Mouse (Mus musculus): ENCODE results near the gene Nsg2.
"Not testable (repeated sequence)": the region's sequence is repeated elsewhere in the genome, so short reads cannot be mapped to it uniquely, and the experiment has no call there.

Nsg2 gene

DNA sequence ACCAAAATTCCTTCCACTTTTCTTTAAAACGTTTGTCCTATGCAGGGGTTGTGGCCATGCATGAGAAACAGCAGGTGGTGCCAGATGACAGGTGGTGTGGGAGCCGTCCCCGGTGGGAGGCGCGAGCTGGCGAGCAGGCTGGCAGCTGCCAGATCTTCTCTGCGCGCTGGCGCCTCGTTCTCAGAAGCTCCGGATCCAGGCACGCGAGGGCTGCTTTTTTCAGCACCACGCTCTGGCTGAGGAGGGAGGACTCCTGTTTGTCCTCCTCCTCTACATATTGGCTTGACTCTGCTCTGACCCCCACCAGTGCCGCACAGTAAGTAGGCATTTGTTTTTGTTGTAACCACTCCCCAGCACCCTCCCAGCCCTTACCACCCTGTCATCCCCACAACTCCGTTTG, at the start of gene Nsg2:
Gene Nsg2, plus strand, starts transcription at position 183 of the 400 bp plus-strand sequence.
- DNase-seq (ENCODE audit: low read depth) = peak; percentile 89

DNA sequence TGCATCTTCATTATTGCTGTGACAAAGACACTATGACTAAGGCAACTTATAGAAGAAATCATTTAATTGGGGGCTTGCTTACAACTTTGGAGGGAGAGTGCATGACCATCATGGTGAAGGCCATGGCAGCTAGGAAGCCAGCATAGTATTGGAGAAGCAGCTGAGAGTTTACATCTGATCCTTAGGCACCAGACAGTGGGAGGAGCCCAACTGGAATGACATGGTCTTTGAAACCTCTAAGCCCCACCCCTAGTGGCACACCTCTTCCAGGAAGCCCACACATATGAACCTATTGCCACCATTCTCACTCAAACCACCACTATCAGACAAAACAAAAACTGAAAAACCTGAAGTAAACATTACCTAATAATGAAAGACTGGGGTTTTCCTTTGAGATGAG, 40.2 kb upstream of the Nsg2 start:
- DNase-seq (ENCODE audit: low read depth) = no peak

DNA sequence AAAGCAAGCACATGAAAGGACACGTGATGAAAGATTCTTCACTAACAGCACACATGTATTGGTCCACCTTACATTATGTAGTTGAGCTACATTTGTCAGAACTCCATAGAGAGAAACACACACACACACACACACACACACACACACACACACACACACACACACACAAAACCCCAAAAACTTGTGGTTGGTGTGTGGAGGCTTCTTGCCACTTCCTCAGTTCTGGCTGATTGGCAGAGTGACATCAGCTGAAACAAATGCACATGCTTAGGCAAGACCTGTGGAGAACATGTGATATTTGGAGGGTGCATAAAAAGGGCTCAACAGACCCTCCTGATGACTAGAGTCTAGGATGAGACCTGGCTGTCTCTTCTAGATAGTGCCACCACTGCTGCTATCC, 36.3 kb upstream of the Nsg2 start:
- DNase-seq (ENCODE audit: low read depth) = no peak

DNA sequence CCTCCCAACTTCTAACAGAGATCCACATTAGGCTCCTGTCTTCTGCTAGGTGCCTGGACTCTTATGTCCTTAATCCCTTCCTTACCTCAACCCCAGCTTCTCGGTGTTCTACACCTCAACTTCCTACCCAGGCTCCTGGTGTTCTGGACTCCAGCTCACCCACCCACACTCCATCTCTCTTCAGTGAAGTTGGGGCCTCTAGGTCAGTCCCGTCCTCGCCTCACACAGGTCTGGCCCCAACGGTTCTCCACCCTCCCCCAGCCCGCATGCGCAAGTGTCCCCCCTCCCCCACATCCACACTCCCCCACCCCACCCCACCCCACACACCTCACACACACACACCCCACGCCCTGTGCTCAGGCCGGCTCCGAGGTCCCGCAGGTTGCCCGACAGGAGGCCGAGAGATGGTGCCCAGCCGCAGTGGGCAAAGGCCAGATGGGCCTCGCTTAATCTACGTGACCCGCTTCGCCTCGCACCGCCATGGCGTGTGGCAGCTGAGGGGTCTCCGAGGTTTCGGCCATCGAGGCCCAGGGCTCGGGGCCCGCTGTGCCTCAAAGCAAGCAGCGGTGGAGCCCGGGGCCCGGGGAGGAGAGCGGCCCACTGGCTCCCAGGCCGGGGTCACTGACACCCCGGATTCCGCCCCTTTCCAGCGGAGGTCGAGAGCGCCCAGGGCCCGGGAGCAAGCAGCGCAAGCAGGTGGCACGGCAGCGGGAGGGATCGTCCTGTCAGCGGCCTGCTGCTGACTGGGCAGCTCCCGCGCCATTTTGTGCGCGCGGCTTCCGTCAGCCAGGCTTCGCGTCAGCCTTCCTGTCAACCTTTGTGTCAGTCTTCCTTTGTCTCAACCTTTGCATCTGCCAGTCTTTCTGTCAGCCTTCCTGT, 34.8 kb upstream of the Nsg2 start, which contains the start of gene 4930524B15Rik:
Gene 4930524B15Rik, plus strand, starts transcription at position 337 of the 879 bp plus-strand sequence.
- no peak for DNase-seq (ENCODE audit: low read depth)

DNA sequence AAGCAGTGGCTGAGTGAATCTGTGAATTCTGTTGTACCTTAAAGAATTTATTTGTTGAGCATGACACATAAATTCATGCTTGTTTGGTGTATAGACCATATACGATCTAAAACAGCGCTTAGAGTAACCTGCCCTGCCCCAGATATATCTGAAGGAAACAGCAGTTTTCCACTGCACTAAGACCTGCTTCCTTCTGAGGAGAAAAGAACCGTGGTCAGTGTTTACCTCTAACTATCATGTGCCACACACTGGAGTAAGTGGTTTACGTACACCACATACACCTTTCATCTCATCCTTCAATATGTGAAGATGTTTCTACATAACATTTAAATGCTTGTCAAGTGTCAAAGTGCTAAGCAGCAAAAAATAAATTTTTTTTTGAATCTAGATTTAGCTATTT, 26.1 kb upstream of the Nsg2 start:
- no peak for DNase-seq (ENCODE audit: low read depth)

DNA sequence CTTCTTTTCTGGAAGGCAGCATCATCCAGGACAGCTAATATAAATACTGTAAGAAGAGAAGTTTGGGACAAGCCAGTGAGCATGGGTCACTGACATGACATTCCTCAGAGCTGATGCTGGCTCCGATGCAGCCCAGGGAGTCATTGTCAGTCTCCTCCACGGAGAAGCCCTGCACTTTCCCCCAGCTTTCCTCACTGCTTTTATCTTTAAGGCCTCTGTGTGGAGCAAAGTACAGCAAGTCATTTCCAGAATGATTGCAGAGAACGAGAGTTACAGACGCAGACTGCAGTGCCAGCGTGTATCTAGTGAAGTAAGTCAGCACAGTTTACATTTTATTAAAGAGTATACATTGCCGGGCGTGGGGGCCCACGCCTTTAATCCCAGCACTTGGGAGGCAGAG, 25.4 kb upstream of the Nsg2 start:
- DNase-seq (ENCODE audit: low read depth) = no peak

DNA sequence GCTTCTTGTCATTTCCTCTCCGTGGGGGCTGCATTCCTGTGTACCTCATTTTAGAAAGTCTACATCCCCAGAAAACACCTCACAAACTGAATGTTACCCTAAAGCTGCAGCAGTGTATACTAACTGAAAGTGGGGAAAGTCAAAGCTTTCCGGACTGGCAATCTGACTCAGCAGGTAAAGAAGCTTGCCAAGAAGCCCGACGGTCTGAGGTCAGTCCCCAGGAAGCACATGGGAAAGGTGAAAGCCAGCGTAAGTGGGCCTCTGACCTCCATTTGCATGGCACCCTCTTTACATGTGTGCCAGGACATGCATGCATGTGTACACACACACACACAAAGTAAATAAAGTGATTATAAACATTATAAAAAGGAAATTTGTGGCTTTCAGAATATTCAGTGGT, 24.6 kb upstream of the Nsg2 start:
- DNase-seq (ENCODE audit: low read depth) = no peak

DNA sequence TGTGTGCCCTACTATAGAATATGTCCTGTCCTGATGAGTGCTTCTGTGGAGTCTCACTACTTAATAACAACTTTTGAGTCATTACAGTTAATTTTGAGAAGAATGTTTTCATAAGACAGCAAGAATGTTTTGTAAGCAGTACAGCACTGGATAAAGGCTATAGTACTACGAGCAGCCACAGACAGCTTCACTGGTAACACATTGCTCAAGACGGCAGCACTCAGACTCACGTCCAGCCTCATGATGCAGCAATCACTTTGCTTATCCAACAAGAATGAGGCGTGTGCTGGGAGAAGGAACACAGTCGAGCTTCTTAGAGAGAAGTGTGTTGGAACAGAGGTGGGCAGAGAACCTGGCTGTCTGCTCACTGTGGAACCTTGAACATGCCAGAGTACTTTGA, 24.1 kb upstream of the Nsg2 start:
- DNase-seq (ENCODE audit: low read depth) = no peak

DNA sequence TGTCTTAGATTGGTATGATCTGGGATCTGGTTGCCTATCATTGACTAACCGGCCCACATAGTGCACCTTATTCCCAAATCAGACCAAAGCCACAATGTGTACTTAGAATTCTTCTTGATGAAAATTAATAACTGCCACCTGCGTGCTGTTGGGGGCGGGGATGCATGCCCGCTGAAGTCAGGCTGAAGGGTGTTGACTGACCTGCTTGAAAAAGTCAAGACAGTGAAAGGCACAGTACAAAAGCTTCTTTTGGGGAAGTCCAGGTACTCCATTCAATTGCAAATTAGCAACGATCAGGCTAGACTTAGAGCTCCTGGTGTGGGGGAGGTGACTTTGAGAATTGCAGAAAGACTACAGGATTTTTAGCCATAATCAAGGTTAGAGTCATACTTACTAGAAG, 20.2 kb upstream of the Nsg2 start:
- DNase-seq (ENCODE audit: low read depth) = not testable (repeated sequence)

DNA sequence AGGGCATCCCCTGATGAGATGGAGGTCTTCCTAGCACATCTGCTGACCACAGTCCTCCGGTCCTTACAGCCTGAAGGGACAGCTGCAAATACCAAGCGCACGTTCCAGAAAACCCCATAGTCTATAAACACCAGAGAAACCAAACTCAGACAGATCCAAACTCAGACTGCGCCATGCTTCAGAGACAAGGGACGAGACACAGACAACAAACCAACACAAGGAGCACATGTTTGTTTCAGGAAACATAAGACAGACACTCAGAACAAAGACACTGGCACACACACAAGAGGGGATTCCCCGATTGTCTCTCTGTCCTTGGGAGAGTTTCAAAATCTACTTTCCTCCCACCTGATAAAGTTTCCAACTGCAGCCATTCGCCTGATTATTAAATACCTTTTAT, 18.4 kb upstream of the Nsg2 start:
- no peak for DNase-seq (ENCODE audit: low read depth)

DNA sequence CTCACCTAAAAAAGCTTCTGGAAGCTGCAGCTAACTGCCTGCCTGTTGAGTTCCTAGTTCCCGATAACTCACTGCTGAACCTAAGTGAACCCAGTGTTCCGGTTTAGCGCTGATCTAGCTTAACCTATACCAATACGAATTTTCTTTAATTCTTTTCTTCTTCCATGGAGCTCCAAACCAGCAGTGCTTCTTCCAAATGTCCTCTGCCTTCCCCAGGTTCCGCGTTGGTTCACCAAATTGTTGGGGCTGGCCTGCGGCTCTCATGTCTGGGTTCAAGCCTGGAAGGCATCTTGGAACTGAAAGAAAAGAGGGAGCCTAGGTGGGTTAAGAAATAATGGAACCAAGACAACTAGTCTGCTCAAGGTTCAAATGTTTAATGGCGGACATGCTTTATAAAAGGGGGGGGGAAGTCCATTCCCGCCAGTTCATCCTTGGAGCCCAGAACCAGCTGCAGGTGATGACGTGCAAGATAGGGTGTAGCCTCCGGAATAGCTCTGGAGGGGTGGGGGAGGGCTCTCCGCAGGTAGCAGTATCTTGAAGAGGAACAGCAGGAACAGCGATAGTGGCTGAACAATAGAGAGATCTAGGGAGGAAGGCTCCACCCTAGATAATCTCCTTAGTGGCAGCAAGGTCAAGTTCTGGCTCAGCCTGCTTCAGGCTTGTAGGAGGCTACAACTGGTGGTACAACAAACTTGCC, 17.9 kb upstream of the Nsg2 start:
- DNase-seq (ENCODE audit: low read depth) = not testable (repeated sequence)

DNA sequence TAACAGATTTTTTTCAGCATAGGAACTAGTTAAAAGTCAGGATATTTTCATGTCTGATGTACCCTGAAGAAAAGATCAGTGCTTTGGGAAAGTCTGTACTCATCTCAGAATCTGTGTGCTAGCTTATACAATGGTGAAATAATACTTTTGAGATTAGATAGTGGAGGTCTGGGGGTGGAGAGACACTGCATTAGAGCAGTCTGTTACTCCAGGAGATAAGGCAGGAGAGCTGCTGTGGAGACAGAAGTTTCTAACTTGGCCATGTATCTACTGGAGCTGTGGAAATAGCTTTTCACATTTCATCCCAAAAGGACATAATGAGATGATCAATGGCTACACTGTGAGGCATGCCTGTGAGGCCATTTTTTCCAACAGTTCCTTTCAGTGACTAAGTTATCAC, 17.0 kb upstream of the Nsg2 start:
- DNase-seq (ENCODE audit: low read depth) = no peak

DNA sequence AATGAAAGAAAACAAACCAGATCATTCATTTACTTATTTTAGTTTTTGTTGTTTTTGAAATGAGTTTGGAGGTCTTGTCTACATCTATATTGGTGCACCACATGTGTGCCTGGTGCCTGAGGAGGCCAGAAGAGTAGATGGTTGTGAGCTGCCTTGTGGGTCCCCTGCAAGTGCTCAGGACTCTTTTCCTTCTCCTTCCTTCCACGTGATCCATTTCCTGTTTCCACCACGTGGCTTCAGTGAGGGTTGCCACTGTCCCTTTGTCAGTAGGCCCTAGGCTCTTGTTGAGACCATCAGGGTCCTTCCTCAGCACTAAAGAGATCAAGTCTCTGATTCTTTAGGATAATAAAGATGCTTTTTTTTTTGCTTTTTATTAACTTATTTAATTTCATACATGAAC, 15.5 kb upstream of the Nsg2 start:
- DNase-seq (ENCODE audit: low read depth) = no peak

DNA sequence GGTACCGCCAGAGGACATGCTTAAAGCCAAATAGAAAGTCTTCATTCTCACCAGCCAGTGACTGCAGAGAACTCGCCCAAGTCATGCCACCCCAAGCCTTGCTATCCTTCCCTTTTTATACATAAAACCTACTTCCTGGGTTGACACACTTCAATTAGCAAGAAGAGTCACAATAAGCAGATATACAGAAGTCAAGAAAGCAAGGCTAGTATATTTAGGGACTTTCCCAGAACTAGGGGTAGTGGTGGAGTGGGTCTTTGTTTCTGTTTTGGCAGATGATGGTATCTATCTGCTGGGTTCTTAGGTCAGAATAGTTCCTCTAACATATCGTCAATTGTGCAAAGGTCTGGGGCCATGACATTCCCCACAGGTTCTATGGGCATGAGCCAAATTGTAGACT, 7.7 kb upstream of the Nsg2 start:
- peak; percentile 35 for DNase-seq (ENCODE audit: low read depth)

DNA sequence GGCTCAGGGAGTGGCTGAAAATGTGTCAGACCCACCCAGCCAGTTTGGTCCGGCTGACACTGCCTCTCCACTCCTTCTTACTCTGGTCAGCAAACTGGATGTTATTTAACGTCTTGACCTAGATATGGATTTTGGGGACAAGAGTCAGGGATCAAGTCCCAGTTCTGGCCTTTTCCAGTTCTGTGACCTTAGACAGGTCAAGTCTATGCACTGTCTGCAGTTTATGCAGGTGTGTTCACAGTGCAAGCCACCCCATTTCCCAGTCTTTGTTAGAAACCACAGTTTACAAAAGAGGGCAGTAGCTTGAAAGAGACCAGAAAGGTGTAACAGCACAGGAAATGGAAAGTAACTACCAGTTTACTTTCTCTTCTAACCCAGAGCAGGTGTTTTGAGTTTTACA, 547 bp upstream of the Nsg2 start:
- no peak for DNase-seq (ENCODE audit: low read depth)

DNA sequence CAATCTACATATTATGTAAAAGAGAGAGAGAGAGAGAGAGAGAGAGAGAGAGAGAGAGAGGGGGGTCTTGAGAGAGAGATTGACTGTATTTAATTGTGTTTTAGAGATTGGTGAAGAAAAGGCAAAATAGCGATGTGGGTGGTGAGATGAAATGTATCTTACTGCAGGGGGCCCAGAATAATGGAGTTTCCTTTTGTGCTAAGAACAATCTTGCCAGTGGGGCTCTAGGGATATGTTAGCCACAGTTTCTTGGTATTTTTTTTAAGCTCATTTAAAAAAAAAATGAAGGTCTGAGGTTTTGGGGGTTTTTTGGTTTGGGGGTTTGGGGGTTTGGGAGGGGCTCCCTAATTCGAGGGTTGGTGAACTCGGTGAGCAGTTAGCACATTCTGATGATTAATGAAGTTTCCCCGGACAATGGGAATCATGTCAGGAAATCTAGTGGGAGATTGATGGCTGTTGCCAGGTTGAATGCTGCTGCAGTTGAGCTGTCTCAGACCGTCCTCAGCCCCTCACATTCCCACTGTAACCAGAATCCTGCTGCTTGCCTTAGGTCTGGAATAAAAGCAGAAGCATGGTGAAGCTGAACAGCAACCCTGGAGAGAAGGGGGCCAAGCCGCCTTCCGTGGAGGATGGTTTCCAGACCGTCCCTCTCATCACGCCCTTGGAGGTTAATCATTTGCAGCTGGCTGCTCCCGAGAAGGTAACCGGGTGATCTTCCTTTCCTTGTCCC, 1.1 kb downstream of the Nsg2 start:
- DNase-seq (ENCODE audit: low read depth) = peak; percentile 43

DNA sequence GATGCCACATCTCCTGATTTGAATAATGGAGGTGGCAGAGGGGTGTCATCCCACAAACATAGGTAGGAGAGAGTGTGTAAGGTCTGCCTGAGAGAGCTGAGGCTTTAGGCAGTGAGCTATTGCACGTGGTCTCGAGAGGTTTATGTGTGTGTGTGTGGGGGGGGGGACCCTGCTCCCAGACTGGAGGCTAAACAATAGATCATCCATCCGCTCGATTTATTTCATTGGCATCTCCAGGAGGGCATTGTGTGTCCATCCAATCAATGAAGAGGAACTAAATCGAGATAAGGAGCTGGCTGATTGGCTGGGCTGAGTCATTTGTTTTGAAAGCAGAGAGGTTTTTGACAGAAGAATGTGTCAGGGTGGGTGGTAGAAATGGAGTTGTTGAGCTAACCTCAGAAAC, 2.4 kb downstream of the Nsg2 start:
- DNase-seq (ENCODE audit: low read depth) = peak; percentile 35

DNA sequence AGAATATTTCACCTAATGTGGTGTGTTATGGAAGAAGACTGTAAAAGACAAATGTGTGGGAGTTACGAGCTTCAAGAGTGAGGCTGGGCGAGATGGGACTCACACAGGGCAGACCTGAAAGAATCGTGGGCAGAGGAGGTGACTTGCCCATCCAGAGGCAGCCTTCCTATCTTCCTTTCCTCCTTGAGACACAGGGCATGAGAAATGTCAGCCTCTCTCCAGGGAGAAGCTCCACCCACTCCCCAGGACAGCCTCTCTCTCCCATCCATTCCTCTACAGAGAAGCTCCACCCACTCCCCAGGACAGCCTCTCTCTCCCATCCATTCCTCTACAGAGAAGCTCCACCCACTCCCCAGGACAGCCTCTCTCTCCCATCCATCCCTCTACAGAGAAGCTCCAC, 7.8 kb downstream of the Nsg2 start:
- not testable (repeated sequence) for DNase-seq (ENCODE audit: low read depth)

DNA sequence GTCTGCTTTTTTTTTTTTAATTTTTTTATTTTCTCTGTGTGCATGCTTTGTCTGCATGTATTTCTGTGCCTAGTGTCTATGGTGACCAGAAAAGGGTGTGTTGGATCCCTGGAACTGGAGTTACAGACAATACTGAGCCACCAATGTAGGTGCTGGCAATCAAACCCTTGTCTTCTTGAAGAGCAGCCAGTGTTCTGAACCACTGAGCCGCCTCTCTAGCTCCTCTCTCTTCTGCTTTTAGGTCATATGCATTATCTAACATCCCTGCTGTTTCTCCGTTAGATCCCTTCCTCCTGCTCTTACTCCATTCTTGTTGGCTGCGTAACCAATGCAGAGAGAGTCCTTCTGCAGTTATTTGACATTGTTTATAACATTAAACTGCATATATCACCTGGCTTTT, 8.6 kb downstream of the Nsg2 start:
- DNase-seq (ENCODE audit: low read depth) = no peak

DNA sequence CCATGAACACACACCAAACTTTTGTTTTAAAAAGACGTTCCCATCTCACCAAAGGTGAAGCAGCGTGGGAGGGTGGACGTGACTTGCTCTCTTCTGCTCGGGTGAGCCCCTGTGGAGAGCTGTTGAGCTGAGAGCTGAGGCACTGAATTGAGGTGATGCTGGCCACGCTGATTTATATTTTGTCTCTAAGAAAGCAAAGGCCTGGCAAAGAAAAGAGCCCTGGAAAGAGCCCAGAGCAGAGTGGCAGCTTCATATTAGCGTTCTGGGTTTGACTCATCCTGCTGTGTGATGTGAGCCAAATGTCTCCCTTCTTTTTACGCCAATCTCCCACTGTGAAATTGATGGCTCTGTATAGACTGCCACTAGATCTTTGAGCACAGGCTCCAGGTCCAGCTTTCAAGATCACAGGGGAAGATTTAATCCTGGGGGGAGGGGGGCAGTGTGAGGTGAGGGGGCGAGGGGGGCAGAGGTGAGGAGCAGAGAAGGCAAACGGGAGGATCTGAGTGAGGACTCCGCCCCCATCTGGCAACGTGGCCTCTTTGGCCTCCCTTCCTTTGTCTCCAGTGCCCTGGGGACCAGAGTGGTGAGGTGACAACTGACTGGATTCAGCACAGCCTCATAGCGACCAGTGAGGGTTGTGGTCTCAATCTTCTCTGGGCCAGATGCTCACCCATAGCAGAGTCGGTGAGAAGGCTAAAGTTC, 9.8 kb downstream of the Nsg2 start:
- DNase-seq (ENCODE audit: low read depth) = peak; percentile 71

DNA sequence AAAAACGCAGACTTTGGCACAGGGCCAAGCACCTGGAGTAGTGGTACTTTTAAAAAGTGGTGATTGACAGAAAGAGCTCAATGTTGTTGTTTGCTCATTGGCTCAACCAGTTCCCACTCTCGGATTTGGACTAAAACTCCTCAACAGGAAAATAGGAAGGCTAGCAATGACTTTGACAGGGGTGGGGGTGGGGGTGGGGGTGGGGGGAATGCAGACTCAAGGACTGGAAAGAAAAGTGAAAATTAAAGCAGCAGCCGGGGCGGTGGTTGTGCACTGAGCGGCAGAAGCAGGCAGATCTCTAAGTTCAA, 10.4 kb downstream of the Nsg2 start:
- peak; percentile 84 for DNase-seq (ENCODE audit: low read depth)

DNA sequence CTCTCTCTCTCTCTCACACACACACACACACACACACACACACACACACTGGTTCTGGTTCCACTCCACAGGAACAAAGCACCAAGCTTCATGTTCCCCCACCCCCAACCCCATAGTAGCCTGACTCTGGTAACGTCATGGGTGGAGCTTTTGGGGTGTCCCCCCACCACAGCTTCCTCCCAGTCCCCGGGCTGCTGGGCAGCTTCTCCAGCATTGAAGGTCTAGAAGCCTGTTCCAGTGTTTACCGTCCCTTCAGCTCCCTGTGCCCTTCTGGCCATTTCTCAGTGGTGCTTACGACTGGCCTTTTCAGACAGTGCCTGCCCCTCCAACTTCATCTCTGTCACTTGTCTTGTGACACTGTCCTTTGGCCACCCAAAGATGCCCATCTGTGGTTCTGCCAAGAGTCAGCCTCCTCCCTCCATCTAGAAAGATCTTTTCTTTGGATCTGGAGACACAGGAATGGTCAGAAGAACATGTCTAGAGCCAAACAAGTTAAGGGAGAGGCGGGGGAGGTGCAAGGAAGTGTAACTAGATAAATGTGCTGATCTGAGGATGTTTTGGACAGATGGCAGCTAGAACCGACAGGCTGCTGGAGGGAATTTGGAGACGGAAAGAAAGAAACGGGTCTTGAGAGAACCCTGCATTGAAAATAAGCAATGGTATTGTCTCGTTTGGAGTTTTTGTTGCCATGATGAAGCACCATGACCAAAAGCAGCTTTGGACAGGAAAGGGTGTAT, 11.8 kb downstream of the Nsg2 start:
- peak; percentile 85 for DNase-seq (ENCODE audit: low read depth)

Data from induced T-regulatory cell, adult 2 months (primary cell).